Mouse (Mus musculus) bone marrow, adult 2 months (tissue): Measurements from ENCODE around the gene Best1. TPM values are rescaled to one million over a fixed set of nuclear protein-coding genes. Genes with fewer than 3 reads are reported as not detected.

Experiments
- H3K27ac ChIP-seq: fragments of 200-500 bp; 2 replicates; pipeline ENCODE4 v1.5.1; 2012; ENCODE audit warnings: low read depth, mild to moderate bottlenecking, control low read depth, inconsistent platforms, low read length; ENCODE audit not compliant: control insufficient read depth, poor library complexity, insufficient read depth
- H3K4me1 ChIP-seq: fragments of 200-500 bp; 2 replicates; pipeline ENCODE4 v1.6.1; 2011; ENCODE audit warnings: low read length; ENCODE audit not compliant: control insufficient read depth, insufficient read depth
- H3K4me3 ChIP-seq: fragments of 200-500 bp; replicated peaks from 2 replicates; pipeline ENCODE3; 2011; ENCODE audit warnings: mild to moderate bottlenecking, low read depth, low read length, control low read depth; ENCODE audit not compliant: control insufficient read depth
- CTCF ChIP-seq: fragments of 200-500 bp; IDR thresholded peaks from 2 replicates; pipeline ENCODE4 v1.5.1; 2011; ENCODE audit warnings: low read length, control low read depth; ENCODE audit not compliant: control insufficient read depth, insufficient read depth
- POLR2A ChIP-seq: fragments of 200-500 bp; IDR thresholded peaks from 2 replicates; pipeline ENCODE4 v1.6.1; 2011; ENCODE audit warnings: low read depth, mild to moderate bottlenecking, control low read depth, low read length, borderline replicate concordance; ENCODE audit not compliant: control insufficient read depth
- WGBS: fragments of 180-500 bp; shearing (Covaris S2); methylation state at CpG from one replicate; pipeline ENCODE4 v1.1.7; 2018; 5-methylcytosine and 5-hydroxymethylcytosine counted together
- polyA plus RNA-seq: library from polyadenylated mRNA; stranded (reverse); fragments of >200 nt; gene quantifications from 2 replicates; pipeline ENCODE4 v1.2.4, GENCODE M21; 2011; ENCODE audit warnings: low replicate concordance; ENCODE audit not compliant: missing spikeins, insufficient read depth, insufficient read length

The Best1 gene
- polyA plus RNA-seq, 1 experiment = not detected

GRCm38 (mm10) chr19:9992011-9992958, 9.1 kb downstream of the Best1 start:
- Histone ChIP-seq H3K4me3 (no peak overlapping the region), H3K4me1 (peaks cover 4% of the 10 kb centered on the region; the same call in 1 of the 2 replicates), H3K27ac (no peak overlapping the region)
- no peak for TF ChIP-seq CTCF
- 65% methylated on average over 26 of the region's 26 CpGs for WGBS

DNA sequence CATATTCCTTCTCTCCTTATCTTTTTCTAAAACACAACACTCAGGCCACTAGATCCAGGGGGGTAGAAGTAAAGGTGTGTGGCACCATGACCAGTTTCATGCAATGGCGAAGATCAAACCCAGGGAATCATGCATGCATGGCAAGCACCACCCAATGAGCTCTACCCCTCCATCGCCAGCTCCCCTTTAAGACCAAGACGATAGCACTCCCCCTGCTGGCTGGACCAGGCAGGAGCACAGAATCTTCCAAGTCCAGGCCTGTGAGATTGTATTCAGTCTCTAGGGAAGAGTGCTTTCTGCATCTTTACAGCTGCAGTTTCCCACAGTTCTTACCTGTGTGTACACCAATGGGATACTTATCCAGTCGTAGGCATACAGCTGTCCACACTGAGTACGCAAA, 10.1 kb downstream of the Best1 start:
- TF ChIP-seq POLR2A (no peak), CTCF (peak; percentile 98)
- H3K27ac ChIP-seq = no peak overlapping the region
- WGBS = 21% methylated on average over 5 of the region's 5 CpGs
- peaks cover 4% of the 10 kb centered on the region; the same call in 1 of the 2 replicates for H3K4me1 ChIP-seq
- H3K4me3 ChIP-seq = no peak overlapping the region

- Histone ChIP-seq H3K4me3 (no peak overlapping the region), H3K4me1 (peaks cover 4% of the 10 kb centered on the region; the same call in 1 of the 2 replicates), H3K27ac (no peak overlapping the region)
- TF ChIP-seq CTCF (no peak), POLR2A (no peak)
These were observed 11.6 kb downstream of the Best1 start for GRCm38 (mm10) chr19:9989884-9990256.

DNA sequence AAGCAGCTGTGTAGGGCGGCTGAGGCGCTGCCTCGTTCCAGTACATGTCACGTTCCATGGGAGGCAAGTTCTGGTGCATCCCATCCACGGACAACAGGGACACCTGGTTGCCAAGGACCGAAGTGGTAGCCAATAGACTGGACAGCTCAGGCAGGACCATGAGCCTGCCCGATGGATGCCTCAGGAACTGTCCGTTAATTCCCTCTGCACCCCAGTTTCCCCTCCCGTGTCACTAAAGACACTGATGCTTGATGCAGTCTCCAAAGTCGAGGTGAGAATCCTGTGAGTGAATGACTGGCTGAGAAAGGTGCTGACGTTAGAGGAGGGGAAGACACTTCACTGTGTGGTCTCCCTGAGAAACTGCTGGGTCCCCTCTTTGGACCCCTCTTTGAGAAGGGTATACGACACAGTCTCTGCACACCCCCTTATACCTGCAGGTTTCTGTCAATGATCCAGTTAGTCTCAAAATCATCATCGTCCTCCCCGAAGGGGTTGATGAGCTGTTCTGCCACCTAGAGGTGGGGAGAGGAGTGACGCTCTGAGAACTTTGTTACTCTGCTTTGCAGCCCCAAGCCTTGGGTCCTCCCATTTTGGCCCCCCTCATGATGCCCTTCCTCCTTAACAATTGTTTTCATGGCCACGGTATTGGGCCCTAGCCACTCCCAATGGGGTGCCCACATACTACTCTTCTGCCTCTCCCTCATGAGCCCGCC, 12.1 kb downstream of the Best1 start:
- TF ChIP-seq POLR2A (no peak), CTCF (peak; percentile 84)
- Histone ChIP-seq H3K4me1 (peaks cover 7% of the 10 kb centered on the region; the same call in 1 of the 2 replicates), H3K4me3 (no peak overlapping the region), H3K27ac (no peak overlapping the region)
- WGBS = 55% methylated on average over 17 of the region's 17 CpGs

GRCm38 (mm10) chr19:9987593-9987992, 13.8 kb downstream of the Best1 start:
- Histone ChIP-seq H3K27ac (no peak overlapping the region), H3K4me1 (peaks cover 7% of the 10 kb centered on the region; the same call in 1 of the 2 replicates), H3K4me3 (no peak overlapping the region)
- TF ChIP-seq CTCF = no peak
- TF ChIP-seq POLR2A = no peak

- 67% methylated on average over 6 of the region's 6 CpGs for WGBS
- no peak overlapping the region for H3K27ac ChIP-seq
- TF ChIP-seq POLR2A = no peak
- no peak for TF ChIP-seq CTCF
- no peak overlapping the region for H3K4me3 ChIP-seq
- H3K4me1 ChIP-seq = peaks cover 7% of the 10 kb centered on the region; the same call in 1 of the 2 replicates
These were observed 14.2 kb downstream of the Best1 start for GRCm38 (mm10) chr19:9987192-9987591.

GRCm38 (mm10) chr19:9985900-9986421, 15.5 kb downstream of the Best1 start:
- H3K27ac ChIP-seq = no peak overlapping the region
- no peak overlapping the region for H3K4me3 ChIP-seq
- H3K4me1 ChIP-seq = peaks cover 9% of the 10 kb centered on the region; the same call in 1 of the 2 replicates
- no peak for TF ChIP-seq POLR2A
- no peak for TF ChIP-seq CTCF
- WGBS = 94% methylated on average over 2 of the region's 2 CpGs

DNA sequence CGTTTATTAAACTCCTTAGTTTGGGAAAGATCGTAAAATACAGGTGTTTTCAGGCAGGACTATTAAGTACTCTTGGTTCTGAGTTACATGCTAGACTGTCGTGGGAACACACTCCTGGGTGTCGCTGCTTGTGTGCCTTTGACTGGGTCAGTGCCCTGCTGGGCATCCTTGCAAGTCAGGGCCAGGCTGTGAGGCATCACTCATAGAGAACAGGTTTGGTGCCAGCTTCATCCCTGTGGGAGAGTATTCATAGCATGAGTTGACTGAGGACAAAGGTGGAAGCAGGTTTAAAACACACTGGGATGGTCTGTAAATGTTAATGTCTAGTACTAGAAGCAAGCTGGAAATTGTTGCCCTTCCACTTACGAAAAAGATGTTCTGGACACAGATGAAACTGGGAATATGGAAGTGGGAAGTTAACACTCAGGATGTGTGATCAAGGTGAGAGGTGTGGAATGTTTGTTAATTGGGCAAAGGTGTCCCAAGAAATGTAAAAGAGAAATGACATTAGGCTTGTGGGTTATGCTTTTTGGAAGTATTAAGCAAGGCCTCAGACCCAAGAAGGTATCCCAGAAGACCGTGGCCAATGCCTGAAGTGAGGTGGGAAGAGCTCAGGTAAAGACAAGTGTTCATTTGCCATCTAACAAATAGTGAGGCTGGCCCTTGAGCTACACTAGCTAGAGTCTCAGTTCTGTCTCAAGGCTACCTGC, 16.1 kb downstream of the Best1 start:
- WGBS = 90% methylated on average over 6 of the region's 6 CpGs
- no peak for TF ChIP-seq CTCF
- TF ChIP-seq POLR2A = no peak; the same call in 1 of the 2 replicates
- H3K4me1 ChIP-seq = peaks cover 9% of the 10 kb centered on the region; the same call in 1 of the 2 replicates
- no peak overlapping the region for H3K4me3 ChIP-seq
- no peak overlapping the region; the same call in 1 of the 2 replicates for H3K27ac ChIP-seq
